Mouse (Mus musculus) layer of hippocampus, postnatal 25 days (tissue): ENCODE measurements at regions not wholly inside any gene's neighbourhood (a gene's known extent, or its start where the extent isn't known, plus 50 kb on each side); places are given as distances from the start of the nearest gene placed in this dataset.
"Not testable (repeated sequence)": the region's sequence is repeated elsewhere in the genome, so short reads cannot be mapped to it uniquely, and the experiment has no call there.

Source experiments
- DNase-seq, 2 experiments: peaks; one replicate each; pipeline ENCODE4 v3.0.0; 2022; ENCODE audit warnings: mixed read lengths in 2 of 2, low spot score in 1 of 2; ENCODE audit errors: extremely low spot score in 1 of 2
- microRNA-seq, 2 experiments: library from miRNA; unstranded; fragments of <30 nt; microRNA quantifications; one replicate each; pipeline ENCODE4 v1.2.0; 2021

GRCm38 (mm10) chr12:77019148-77019547 lies 57.1 kb upstream of the Max start:
- DNase-seq = not testable (repeated sequence)

- no peak for DNase-seq
Measured at GRCm38 (mm10) chr12:77018373-77018772, 56.4 kb upstream of the Max start.

GRCm38 (mm10) chr12:77014908-77015307 lies 52.9 kb upstream of the Max start:
- no peak for DNase-seq

Small RNAs in the stretch of these regions (microRNA-seq; reads per million reads assigned to microRNA genes)
- gene Gm22696 = 0 reads per million in 2 experiments
